Mouse (Mus musculus): Measurements from ENCODE around the gene Smyd5. TPM values are rescaled to one million over a fixed set of nuclear protein-coding genes. Genes with fewer than 3 reads are reported as not detected.

Smyd5 gene
- polyA plus RNA-seq, 1 experiment from 2014 or later: 74.4 TPM

- H3K4me3 ChIP-seq (ENCODE audit: low read length): no peak overlapping the region
Measured at GRCm38 (mm10) chr6:85410771-85411273, 21.0 kb upstream of the Smyd5 start.

DNA sequence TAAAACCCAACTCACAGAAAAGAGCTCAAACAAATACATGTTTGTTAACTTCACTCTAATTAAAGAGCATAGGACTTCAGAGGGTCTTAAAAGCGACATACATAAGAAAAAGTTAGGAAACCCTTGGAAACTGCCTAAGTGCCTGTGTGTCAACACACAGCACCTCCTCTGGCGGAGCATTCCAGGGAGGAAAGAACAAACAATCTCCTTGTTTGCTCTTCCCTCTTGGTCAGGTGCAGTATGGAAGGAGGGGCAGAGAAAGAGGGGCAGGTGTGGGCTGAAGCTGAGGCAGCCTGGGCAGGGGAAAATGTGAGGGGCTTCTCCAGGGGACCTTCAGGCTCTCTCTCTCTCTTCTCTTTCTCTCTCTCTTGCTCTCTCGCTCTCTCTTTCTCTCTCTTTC, 16.0 kb upstream of the Smyd5 start:
- 52% methylated on average over 3 of the region's 3 CpGs for WGBS
- Histone ChIP-seq H3K9ac (replicated peaks; ENCODE audit: low read length) (no peak overlapping the region), H3K4me1 (ENCODE audit: insufficient read depth, low read length) (no peaks in the 10 kb centered on the region), H3K27ac (ENCODE audit: low read length) (no peak overlapping the region), H3K4me3 (ENCODE audit: low read length) (no peak overlapping the region), H3K4me2 (replicated peaks; ENCODE audit: low read depth, low read length) (no peak overlapping the region), H3K9me3 (ENCODE audit: low read length) (no peaks in the 10 kb centered on the region), H3K36me3 (ENCODE audit: insufficient read depth, low read length) (no peaks in the 10 kb centered on the region), H3K27me3 (ENCODE audit: insufficient read depth, low read length) (no peaks in the 10 kb centered on the region)
- no peak for ATAC-seq (ENCODE audit: low FRiP score, low TSS enrichment)

More at GRCm38 (mm10) chr6:85410771-85411273, 21.0 kb upstream of the Smyd5 start:
- Histone ChIP-seq H3K27ac (ENCODE audit: low read length) (no peak overlapping the region), H3K9ac (replicated peaks; ENCODE audit: low read length) (no peak overlapping the region), H3K4me1 (ENCODE audit: insufficient read depth, low read length) (0 out of 2 replicates have a peak, but pooled peaks cover 5% of the 10 kb centered on the region), H3K27me3 (ENCODE audit: insufficient read depth, low read length) (peaks cover 36% of the 10 kb centered on the region), H3K4me2 (replicated peaks; ENCODE audit: low read depth, low read length) (no peak overlapping the region; the same call in 1 of the 2 replicates), H3K36me3 (ENCODE audit: insufficient read depth, low read length) (no peaks in the 10 kb centered on the region), H3K9me3 (ENCODE audit: low read length) (no peaks in the 10 kb centered on the region)
- peak; percentile 75 for ATAC-seq (ENCODE audit: low FRiP score, low TSS enrichment)
- 11% methylated on average over 13 of the region's 13 CpGs for WGBS

- H3K9ac ChIP-seq (replicated peaks; ENCODE audit: low read length): no peak overlapping the region
- 77% methylated on average over 2 of the region's 2 CpGs for WGBS
- H3K27ac ChIP-seq (ENCODE audit: low read length): no peak overlapping the region
- no peaks in the 10 kb centered on the region for H3K9me3 ChIP-seq (ENCODE audit: low read length)
- no peak overlapping the region for H3K4me2 ChIP-seq (replicated peaks; ENCODE audit: low read depth, low read length)
- no peak overlapping the region for H3K4me3 ChIP-seq (ENCODE audit: low read length)
- H3K36me3 ChIP-seq (ENCODE audit: insufficient read depth, low read length): no peaks in the 10 kb centered on the region
- H3K4me1 ChIP-seq (ENCODE audit: insufficient read depth, low read length): no peaks in the 10 kb centered on the region
- ATAC-seq (ENCODE audit: low FRiP score, low TSS enrichment): no peak
- peaks cover 12% of the 10 kb centered on the region for H3K27me3 ChIP-seq (ENCODE audit: insufficient read depth, low read length)
Measured at GRCm38 (mm10) chr6:85419150-85419549, 12.6 kb upstream of the Smyd5 start.

- peaks cover 12% of the 10 kb centered on the region for H3K27me3 ChIP-seq (ENCODE audit: insufficient read depth, low read length)
- H3K9ac ChIP-seq (replicated peaks; ENCODE audit: low read length): no peak within 1 kb of the TSS
- ATAC-seq (ENCODE audit: low FRiP score, low TSS enrichment): peak; percentile 57
- no peaks in the 10 kb centered on the region for H3K36me3 ChIP-seq (ENCODE audit: insufficient read depth, low read length)
- H3K27ac ChIP-seq (ENCODE audit: low read length): no peak within 1 kb of the TSS
- peak within 1 kb of the TSS; percentile 43 for H3K4me2 ChIP-seq (replicated peaks; ENCODE audit: low read depth, low read length)
- no peak within 1 kb of the TSS for H3K4me3 ChIP-seq (ENCODE audit: low read length)
- 12% methylated on average over 28 of the region's 28 CpGs for WGBS
- no peaks in the 10 kb centered on the region for H3K4me1 ChIP-seq (ENCODE audit: insufficient read depth, low read length)
- no peaks in the 10 kb centered on the region for H3K9me3 ChIP-seq (ENCODE audit: low read length)
Measured at GRCm38 (mm10) chr6:85423836-85424379, 7.9 kb upstream of the Smyd5 start, which contains the start of gene Noto. Gene Noto (plus strand): TSS chr6:85423886.

DNA sequence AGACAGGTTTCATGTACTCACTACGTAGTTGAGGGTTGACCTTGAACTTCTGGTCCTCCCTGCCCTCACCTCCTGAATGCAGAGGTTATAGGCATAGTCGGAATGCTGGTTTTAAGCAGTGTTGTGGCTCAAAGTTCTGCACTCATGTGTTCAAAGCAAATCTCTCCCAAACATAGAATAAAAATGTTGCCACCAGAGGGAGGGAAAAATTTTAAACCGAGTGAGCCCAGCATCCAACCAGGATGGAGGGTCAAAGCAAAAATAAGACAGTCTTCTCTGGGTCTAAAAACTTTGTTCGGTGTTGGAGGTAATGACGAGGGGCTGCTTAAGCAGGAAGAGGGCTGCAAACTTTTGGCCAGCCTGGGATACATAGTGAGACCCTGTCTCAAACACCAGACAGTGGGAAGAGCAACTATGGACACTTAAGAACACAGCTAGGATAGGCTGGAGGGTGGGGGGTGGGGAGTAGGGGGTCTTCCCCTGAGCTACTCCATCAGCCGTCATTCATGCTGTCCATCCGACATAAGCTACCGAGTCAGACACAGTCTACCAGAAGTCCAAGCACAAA, 431 bp upstream of the Smyd5 start:
- H3K27me3 ChIP-seq (ENCODE audit: insufficient read depth, low read length): no peaks in the 10 kb centered on the region
- ATAC-seq (ENCODE audit: low FRiP score, low TSS enrichment): peak; percentile 60
- 42% methylated on average over 8 of the region's 8 CpGs for WGBS
- peak overlapping the region; percentile 86 for H3K9ac ChIP-seq (replicated peaks; ENCODE audit: low read length)
- H3K27ac ChIP-seq (ENCODE audit: low read length): no peak overlapping the region
- H3K9me3 ChIP-seq (ENCODE audit: low read length): no peaks in the 10 kb centered on the region
- H3K4me3 ChIP-seq (ENCODE audit: low read length): peak overlapping the region; percentile 90
- H3K4me2 ChIP-seq (replicated peaks; ENCODE audit: low read depth, low read length): peak overlapping the region; percentile 75
- H3K36me3 ChIP-seq (ENCODE audit: insufficient read depth, low read length): no peaks in the 10 kb centered on the region
- H3K4me1 ChIP-seq (ENCODE audit: insufficient read depth, low read length): peaks cover 11% of the 10 kb centered on the region

DNA sequence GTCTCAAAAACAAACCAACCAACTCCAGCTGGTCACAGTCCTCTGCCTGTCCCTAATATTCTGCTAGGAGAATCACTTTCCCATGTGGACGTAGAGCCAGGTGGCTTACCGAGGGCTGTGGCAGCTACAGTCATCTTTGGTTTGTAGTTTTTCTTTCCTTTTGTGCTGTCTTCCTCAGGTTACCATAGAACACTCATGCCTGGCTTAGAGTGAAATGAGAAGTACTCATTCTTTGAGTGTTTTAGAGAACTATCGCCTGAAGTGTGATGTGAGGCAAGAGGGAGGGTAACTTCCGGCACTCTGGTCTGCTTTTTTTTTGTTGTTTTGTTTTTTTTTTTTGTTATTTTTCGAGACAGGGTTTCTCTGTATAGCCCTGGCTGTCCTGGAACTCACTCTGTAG, 2.1 kb downstream of the Smyd5 start:
- Histone ChIP-seq H3K9ac (replicated peaks; ENCODE audit: low read length) (no peak overlapping the region), H3K4me3 (ENCODE audit: low read length) (no peak overlapping the region), H3K27ac (ENCODE audit: low read length) (no peak overlapping the region), H3K4me1 (ENCODE audit: insufficient read depth, low read length) (peaks cover 11% of the 10 kb centered on the region), H3K9me3 (ENCODE audit: low read length) (no peaks in the 10 kb centered on the region), H3K36me3 (ENCODE audit: insufficient read depth, low read length) (peaks cover 9% of the 10 kb centered on the region; the same call in 1 of the 2 replicates), H3K27me3 (ENCODE audit: insufficient read depth, low read length) (no peaks in the 10 kb centered on the region), H3K4me2 (replicated peaks; ENCODE audit: low read depth, low read length) (no peak overlapping the region)
- 72% methylated on average over 5 of the region's 5 CpGs for WGBS
- ATAC-seq (ENCODE audit: low FRiP score, low TSS enrichment): no peak

- Histone ChIP-seq H3K4me1 (ENCODE audit: insufficient read depth, low read length) (peaks cover 11% of the 10 kb centered on the region), H3K36me3 (ENCODE audit: insufficient read depth, low read length) (peaks cover 30% of the 10 kb centered on the region), H3K9ac (replicated peaks; ENCODE audit: low read length) (no peak overlapping the region), H3K27ac (ENCODE audit: low read length) (no peak overlapping the region), H3K4me3 (ENCODE audit: low read length) (no peak overlapping the region), H3K27me3 (ENCODE audit: insufficient read depth, low read length) (no peaks in the 10 kb centered on the region), H3K4me2 (replicated peaks; ENCODE audit: low read depth, low read length) (no peak overlapping the region), H3K9me3 (ENCODE audit: low read length) (no peaks in the 10 kb centered on the region)
- WGBS: 82% methylated on average over 1 of the region's 1 CpGs
- no peak for ATAC-seq (ENCODE audit: low FRiP score, low TSS enrichment)
Measured at GRCm38 (mm10) chr6:85436204-85436603, 4.4 kb downstream of the Smyd5 start.

DNA sequence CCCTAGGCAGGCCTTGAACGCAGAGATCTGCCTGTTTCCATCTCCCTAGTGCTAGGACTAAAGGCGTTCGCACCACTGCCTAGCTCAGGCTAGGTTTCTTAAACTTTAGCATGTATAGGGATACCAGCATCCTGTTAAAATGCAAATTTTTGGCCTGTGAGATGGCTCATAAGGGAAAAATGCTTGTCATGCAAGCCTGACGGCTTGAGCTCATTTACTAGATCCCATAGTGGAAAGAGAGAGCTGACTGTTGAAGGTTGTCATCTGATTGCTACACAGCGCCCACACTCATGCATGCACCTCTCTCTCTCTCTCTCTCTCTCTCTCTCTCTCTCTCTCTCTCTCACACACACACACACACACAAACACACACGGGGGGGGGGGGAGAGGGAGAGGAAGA, 4.8 kb downstream of the Smyd5 start:
- Histone ChIP-seq H3K4me3 (ENCODE audit: low read length) (no peak overlapping the region), H3K4me1 (ENCODE audit: insufficient read depth, low read length) (peaks cover 11% of the 10 kb centered on the region), H3K27me3 (ENCODE audit: insufficient read depth, low read length) (no peaks in the 10 kb centered on the region), H3K4me2 (replicated peaks; ENCODE audit: low read depth, low read length) (no peak overlapping the region), H3K9me3 (ENCODE audit: low read length) (no peaks in the 10 kb centered on the region), H3K36me3 (ENCODE audit: insufficient read depth, low read length) (peaks cover 35% of the 10 kb centered on the region), H3K27ac (ENCODE audit: low read length) (no peak overlapping the region), H3K9ac (replicated peaks; ENCODE audit: low read length) (no peak overlapping the region)
- WGBS: 94% methylated on average over 5 of the region's 6 CpGs
- no peak for ATAC-seq (ENCODE audit: low FRiP score, low TSS enrichment)

GRCm38 (mm10) chr6:85441142-85441541, 9.4 kb downstream of the Smyd5 start:
- no peaks in the 10 kb centered on the region for H3K27me3 ChIP-seq (ENCODE audit: insufficient read depth, low read length)
- 86% methylated on average over 4 of the region's 4 CpGs for WGBS
- H3K9me3 ChIP-seq (ENCODE audit: low read length): no peaks in the 10 kb centered on the region
- H3K4me2 ChIP-seq (replicated peaks; ENCODE audit: low read depth, low read length): no peak overlapping the region
- H3K27ac ChIP-seq (ENCODE audit: low read length): no peak overlapping the region
- H3K4me3 ChIP-seq (ENCODE audit: low read length): no peak overlapping the region
- no peak for ATAC-seq (ENCODE audit: low FRiP score, low TSS enrichment)
- no peak overlapping the region for H3K9ac ChIP-seq (replicated peaks; ENCODE audit: low read length)
- H3K36me3 ChIP-seq (ENCODE audit: insufficient read depth, low read length): peaks cover 59% of the 10 kb centered on the region
- peaks cover 12% of the 10 kb centered on the region for H3K4me1 ChIP-seq (ENCODE audit: insufficient read depth, low read length)

DNA sequence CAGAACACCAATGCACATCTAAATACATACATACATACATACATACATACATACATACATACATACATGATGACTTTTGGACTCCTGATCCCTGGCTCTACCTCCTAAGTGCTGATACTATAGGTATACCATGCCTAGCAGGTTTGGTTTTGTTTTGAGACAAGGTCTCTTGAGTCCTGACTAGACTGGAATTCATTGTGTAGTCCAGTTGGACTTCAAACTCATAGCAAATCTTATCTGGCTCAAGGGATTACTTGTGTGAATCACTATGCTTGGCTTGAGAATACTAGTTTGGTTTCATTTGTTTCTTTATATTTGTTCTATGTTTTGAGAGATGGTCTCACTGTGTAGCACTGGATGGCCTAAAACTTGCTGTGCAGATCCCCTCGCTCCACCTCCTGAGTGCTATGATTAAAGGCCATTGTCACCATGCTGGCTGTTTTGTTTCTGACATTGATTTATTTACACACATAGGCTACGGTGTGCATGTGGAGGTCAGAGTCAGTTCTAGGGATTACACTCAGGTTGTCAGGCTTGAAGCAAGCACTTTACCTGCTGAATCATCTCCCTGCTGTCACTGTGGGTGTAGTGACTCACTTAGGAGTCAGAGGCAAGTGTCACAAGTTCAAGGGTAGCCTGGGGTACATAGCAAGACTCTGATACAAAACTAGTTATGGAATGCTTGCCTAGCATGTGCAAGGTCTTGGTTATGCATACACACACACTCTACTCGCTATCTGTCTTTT, 11.9 kb downstream of the Smyd5 start:
- no peak overlapping the region for H3K27ac ChIP-seq (ENCODE audit: low read length)
- ATAC-seq (ENCODE audit: low FRiP score, low TSS enrichment): no peak
- no peak overlapping the region for H3K9ac ChIP-seq (replicated peaks; ENCODE audit: low read length)
- H3K4me3 ChIP-seq (ENCODE audit: low read length): no peak overlapping the region
- H3K4me1 ChIP-seq (ENCODE audit: insufficient read depth, low read length): peaks cover 12% of the 10 kb centered on the region
- no peaks in the 10 kb centered on the region for H3K9me3 ChIP-seq (ENCODE audit: low read length)
- H3K27me3 ChIP-seq (ENCODE audit: insufficient read depth, low read length): no peaks in the 10 kb centered on the region
- peaks cover 66% of the 10 kb centered on the region for H3K36me3 ChIP-seq (ENCODE audit: insufficient read depth, low read length)
- 75% methylated on average over 3 of the region's 3 CpGs for WGBS
- H3K4me2 ChIP-seq (replicated peaks; ENCODE audit: low read depth, low read length): no peak overlapping the region
